Mouse (Mus musculus) frontal cortex, postnatal 14 days (tissue): ENCODE data around the gene Znfx1.
A peak's percentile ranks its signal among the peaks of the same experiment; 100 is the strongest.

ENCODE experiments used
- DNase-seq, 2 experiments: peaks; one replicate each; pipeline ENCODE4 v3.0.0; 2022; ENCODE audit warnings: low spot score in 2 of 2

Znfx1 gene

GRCm38 (mm10) chr2:166995796-166996532 is 66.9 kb downstream of the Znfx1 start, which contains the start of gene Stau1:
TSS of gene Stau1 (minus strand) at chr2:166996299.
- DNase-seq: peak; percentile 92 to 93

GRCm38 (mm10) chr2:166995021-166995795 is 67.6 kb downstream of the Znfx1 start:
- DNase-seq: peak in 1 of 2 experiments; percentile 28

- DNase-seq: no peak
These were observed 70.9 kb downstream of the Znfx1 start for GRCm38 (mm10) chr2:166991945-166992344.

- no peak for DNase-seq
These were observed 72.0 kb downstream of the Znfx1 start for GRCm38 (mm10) chr2:166990861-166991260.
